Mouse (Mus musculus) CH12.LX (cell line): ENCODE results near the gene Capza1. TPM values are rescaled to one million over a fixed set of nuclear protein-coding genes. Genes with fewer than 3 reads are reported as not detected.

Experiments
- DNase-seq: peaks from one replicate; pipeline ENCODE4 v3.0.0-alpha.2; 2013; ENCODE audit errors: extremely low read depth
- H3K27ac ChIP-seq: 2 replicates; pipeline ENCODE4 v1.5.1; 2012; ENCODE audit warnings: low read depth, mild to moderate bottlenecking, control low read depth, moderate library complexity; ENCODE audit not compliant: insufficient read depth
- H3K27me3 ChIP-seq: replicated peaks from 2 replicates; pipeline ENCODE3; 2012; ENCODE audit warnings: inconsistent platforms
- H3K36me3 ChIP-seq, 2 experiments: replicated peaks in 1 of 2; 2 replicates each; pipeline versions ENCODE3 to v1.6.1; 2012; ENCODE audit warnings: inconsistent platforms in 1 of 2, low read length in 1 of 2, mild to moderate bottlenecking in 1 of 2, mixed read lengths in 1 of 2, moderate library complexity in 1 of 2; ENCODE audit not compliant: control insufficient read depth in 1 of 2, insufficient read depth in 1 of 2
- H3K4me1 ChIP-seq, 2 experiments: 2 replicates each; pipeline ENCODE4 v1.6.1; 2012; ENCODE audit warnings: inconsistent platforms in 1 of 2, moderate library complexity in 1 of 2; ENCODE audit not compliant: insufficient read depth in 2 of 2, control insufficient read depth in 1 of 2
- H3K4me2 ChIP-seq: 2 replicates; pipeline ENCODE4 v1.6.1; 2012; ENCODE audit warnings: low read depth, mild to moderate bottlenecking, control low read depth; ENCODE audit not compliant: poor library complexity, insufficient read depth, severe bottlenecking
- H3K4me3 ChIP-seq, 3 experiments: fragments of 150-350 bp in 1 of 3; sonication (generic) in 1 of 3; replicated peaks in 1 of 3; 2 replicates each; pipeline versions ENCODE3 to v1.5.1; 2011 to 2012; ENCODE audit warnings: low read depth in 2 of 3, low read length in 2 of 3, mild to moderate bottlenecking in 2 of 3, moderate library complexity in 2 of 3, control low read depth in 1 of 3, improper control_type of control experiment in 1 of 3, inconsistent platforms in 1 of 3, mixed read lengths in 1 of 3; ENCODE audit not compliant: poor library complexity in 1 of 3
- H3K79me2 ChIP-seq: replicated peaks from 2 replicates; pipeline ENCODE4 v1.6.1; 2012; ENCODE audit warnings: mild to moderate bottlenecking, moderate library complexity; ENCODE audit not compliant: control insufficient read depth, poor library complexity, insufficient read depth, severe bottlenecking; ENCODE audit errors: extremely low read depth
- H3K9ac ChIP-seq: 2 replicates; pipeline ENCODE4 v1.6.1; 2012; ENCODE audit warnings: low read depth, mild to moderate bottlenecking, control low read depth, moderate library complexity; ENCODE audit not compliant: insufficient read depth
- H3K9me3 ChIP-seq: replicated peaks from 2 replicates; pipeline ENCODE3; 2012; ENCODE audit warnings: low read length, inconsistent platforms, mixed read lengths
- CHD1 ChIP-seq: IDR thresholded peaks from 2 replicates; pipeline ENCODE4 v1.6.1; 2012; ENCODE audit warnings: low read depth, low read length, improper control_type of control experiment, inconsistent platforms
- CHD2 ChIP-seq: IDR thresholded peaks from 2 replicates; pipeline ENCODE4 v1.6.1; 2011; ENCODE audit warnings: low read length, improper control_type of control experiment
- CTCF ChIP-seq, 2 experiments: IDR thresholded peaks in 1 of 2; conservative IDR thresholded peaks in 1 of 2; 2 replicates each; pipeline ENCODE4 v1.5.1; 2011 to 2012; ENCODE audit warnings: low read depth in 2 of 2, low read length in 2 of 2, improper control_type of control experiment in 1 of 2, inconsistent platforms in 1 of 2, mild to moderate bottlenecking in 1 of 2, moderate library complexity in 1 of 2
- E2F4 ChIP-seq: IDR thresholded peaks from 2 replicates; pipeline ENCODE4 v1.6.1; 2011; ENCODE audit warnings: low read depth, low read length, improper control_type of control experiment; ENCODE audit not compliant: insufficient replicate concordance
- ELF1 ChIP-seq: IDR thresholded peaks from 2 replicates; pipeline ENCODE4 v1.6.1; 2014; ENCODE audit warnings: low read depth, mild to moderate bottlenecking, inconsistent platforms, low read length, improper control_type of control experiment
- HCFC1 ChIP-seq: IDR thresholded peaks from 2 replicates; pipeline ENCODE4 v1.6.1; 2012; ENCODE audit warnings: low read depth, mild to moderate bottlenecking, inconsistent platforms, low read length, improper control_type of control experiment
- IRF4 ChIP-seq: IDR thresholded peaks from 2 replicates; pipeline ENCODE4 v1.6.1; 2014; ENCODE audit warnings: low read depth, mild to moderate bottlenecking, inconsistent platforms, low read length, improper control_type of control experiment
- JUND ChIP-seq: conservative IDR thresholded peaks from 2 replicates; pipeline ENCODE4 v1.6.1; 2011; ENCODE audit warnings: low read depth, low read length, improper control_type of control experiment
- MAX ChIP-seq: IDR thresholded peaks from 2 replicates; pipeline ENCODE4 v1.6.1; 2011; ENCODE audit warnings: low read length, improper control_type of control experiment
- MEF2A ChIP-seq: IDR thresholded peaks from 2 replicates; pipeline ENCODE4 v1.6.1; 2014; ENCODE audit warnings: low read depth, mild to moderate bottlenecking, inconsistent platforms, low read length, improper control_type of control experiment, borderline replicate concordance
- MYC ChIP-seq: IDR thresholded peaks from 2 replicates; pipeline ENCODE4 v1.6.1; 2011; ENCODE audit warnings: low read depth, mild to moderate bottlenecking, improper control_type of control experiment, low read length
- NELFE ChIP-seq: IDR thresholded peaks from 2 replicates; pipeline ENCODE4 v1.6.1; 2011; ENCODE audit warnings: low read depth, low read length, improper control_type of control experiment
- NRF1 ChIP-seq: IDR thresholded peaks from 2 replicates; pipeline ENCODE4 v1.6.1; 2014; ENCODE audit warnings: low read depth, mild to moderate bottlenecking, inconsistent platforms, low read length, improper control_type of control experiment, moderate library complexity
- SIN3A ChIP-seq: IDR thresholded peaks from 2 replicates; pipeline ENCODE4 v1.6.1; 2012; ENCODE audit warnings: low read length, improper control_type of control experiment, inconsistent platforms
- SMC3 ChIP-seq: IDR thresholded peaks from 2 replicates; pipeline ENCODE4 v1.6.1; 2011; ENCODE audit warnings: low read depth, low read length, improper control_type of control experiment
- USF1 ChIP-seq: IDR thresholded peaks from 2 replicates; pipeline ENCODE4 v1.6.1; 2014; ENCODE audit warnings: low read depth, mild to moderate bottlenecking, inconsistent platforms, low read length, improper control_type of control experiment
- USF2 ChIP-seq: conservative IDR thresholded peaks from 2 replicates; pipeline ENCODE4 v1.6.1; 2011; ENCODE audit warnings: low read depth, low read length, improper control_type of control experiment
- ZKSCAN1 ChIP-seq: IDR thresholded peaks from 2 replicates; pipeline ENCODE4 v1.6.1; 2012; ENCODE audit warnings: low read depth, inconsistent platforms, low read length, improper control_type of control experiment, borderline replicate concordance
- dilution Hi-C: fragments of 300-500 bp; cut with MboI; formaldehyde crosslinking; loops from 2 replicates; pipeline ENCODE4 v1.14.3; 2020; ENCODE audit warnings: low sequenced_read_pairs; ENCODE audit not compliant: extremely low pct_unique_long_range_greater_than_20kb, extremely low pct_ligation_motif_present
- in situ Hi-C: fragments of 300-500 bp; cut with MboI; formaldehyde crosslinking; loops from 3 replicates; pipeline ENCODE4 v1.14.3; 2019; ENCODE audit warnings: low sequenced_read_pairs, low pct_ligation_motif_present, low pct_unique_long_range_greater_than_20kb, mixed read lengths
- polyA plus RNA-seq: library from polyadenylated mRNA; unstranded; fragments of >175 nt; gene quantifications from 2 replicates; pipeline ENCODE4 v1.2.1, GENCODE M21; 2012; ENCODE audit warnings: low read depth; ENCODE audit not compliant: insufficient read length
- total RNA-seq, 2 experiments: library from RNA; depleted of rRNA; stranded (reverse); fragments of 300-350 nt in 1 of 2; fragments of >200 nt in 1 of 2; gene quantifications; 2 replicates each; pipeline ENCODE4 v1.2.3; 2012 to 2014

Capza1 gene
- total and polyA plus RNA-seq, 3 experiments, result 113 to 288 (median 140) TPM

- dilution Hi-C loops, result no loop called here
- Histone ChIP-seq H3K4me3 (no peak overlapping the region), H3K27me3 (no peaks in the 10 kb centered on the region), H3K9ac (no peak overlapping the region), H3K4me2 (no peak overlapping the region), H3K79me2 (no peaks in the 10 kb centered on the region), H3K4me1 (no peaks in the 10 kb centered on the region), H3K36me3 (peaks cover 3 to 16% of the 10 kb centered on the region in 2 experiments), H3K9me3 (no peaks in the 10 kb centered on the region), H3K27ac (no peak overlapping the region)
- no peak for DNase-seq
- no peak for TF ChIP-seq NRF1
- TF ChIP-seq MAX, result no peak
- no peak for TF ChIP-seq ZKSCAN1
- no peak for TF ChIP-seq USF1
- no peak for TF ChIP-seq CHD2
- TF ChIP-seq SMC3, result no peak
- TF ChIP-seq HCFC1, result no peak
- TF ChIP-seq NELFE, result no peak
- TF ChIP-seq CTCF (conservative IDR thresholded peaks at IDR 0.05 in 1 of 2, IDR thresholded peaks at IDR 0.05 in 1 of 2; ENCODE audit: low read depth in 2 of 2, low read length in 2 of 2), result no peak
- no peak for TF ChIP-seq ELF1
- no peak for TF ChIP-seq IRF4
- no peak for TF ChIP-seq CHD1
- TF ChIP-seq MEF2A, result no peak
- no peak for TF ChIP-seq USF2
- in situ Hi-C loops, result no loop called here
These were observed 44.9 kb upstream of the Capza1 start for GRCm38 (mm10) chr3:104909195-104909594.

GRCm38 (mm10) chr3:104906007-104906406 is 41.7 kb upstream of the Capza1 start:
- TF ChIP-seq JUND (no peak), E2F4 (no peak), CTCF (conservative IDR thresholded peaks at IDR 0.05 in 1 of 2, IDR thresholded peaks at IDR 0.05 in 1 of 2; ENCODE audit: low read depth in 2 of 2, low read length in 2 of 2) (no peak), SIN3A (no peak), MYC (no peak)
- H3K27ac ChIP-seq, result no peak overlapping the region
- H3K9me3 ChIP-seq, result no peaks in the 10 kb centered on the region
- no peak overlapping the region for H3K9ac ChIP-seq
- dilution Hi-C loops (no loop called here), in situ Hi-C loops (no loop called here)
- no peak overlapping the region for H3K4me2 ChIP-seq
- no peaks in the 10 kb centered on the region for H3K27me3 ChIP-seq
- H3K36me3 ChIP-seq, result peaks cover 3 to 20% of the 10 kb centered on the region in 2 experiments
- H3K4me1 ChIP-seq, result no peaks in the 10 kb centered on the region
- H3K4me3 ChIP-seq, result no peak overlapping the region
- no peaks in the 10 kb centered on the region for H3K79me2 ChIP-seq
- DNase-seq, result no peak
